Mouse (Mus musculus) embryonic fibroblast, embryonic 13.5 days (primary cell): ENCODE measurements around the gene Npr3. TPM values are rescaled to one million over a fixed set of nuclear protein-coding genes. Genes with fewer than 3 reads are reported as not detected.

ENCODE experiments used
- H3K27ac ChIP-seq: 2 replicates; pipeline ENCODE4 v1.5.1; 2012; ENCODE audit warnings: low read length, control low read depth, inconsistent platforms; ENCODE audit not compliant: insufficient read depth
- H3K4me1 ChIP-seq: 2 replicates; pipeline ENCODE4 v1.6.1; 2011; ENCODE audit warnings: low read length; ENCODE audit not compliant: control insufficient read depth, insufficient read depth
- H3K4me3 ChIP-seq: 2 replicates; pipeline ENCODE4 v1.5.1; 2011; ENCODE audit warnings: mild to moderate bottlenecking, control low read depth, low read length; ENCODE audit not compliant: insufficient read depth
- CTCF ChIP-seq: IDR thresholded peaks from 2 replicates; pipeline ENCODE4 v1.5.1; 2011; ENCODE audit warnings: mild to moderate bottlenecking, control low read depth, low read length, moderate library complexity, borderline replicate concordance; ENCODE audit not compliant: insufficient read depth
- POLR2A ChIP-seq: IDR thresholded peaks from 2 replicates; pipeline ENCODE4 v1.6.1; 2011; ENCODE audit warnings: low read depth, mild to moderate bottlenecking, control low read depth, low read length, moderate library complexity
- polyA plus RNA-seq: library from polyadenylated mRNA; stranded (reverse); fragments of >200 nt; gene quantifications from 2 replicates; pipeline ENCODE4 v1.2.4, GENCODE M21; 2011; ENCODE audit warnings: low read depth; ENCODE audit not compliant: missing spikeins, insufficient read length

The Npr3 gene
- polyA plus RNA-seq, 1 experiment: 14.0 TPM

- TF ChIP-seq CTCF (no peak), POLR2A (no peak)
- no peak overlapping the region for H3K4me3 ChIP-seq
- no peaks in the 10 kb centered on the region for H3K4me1 ChIP-seq
- no peak overlapping the region for H3K27ac ChIP-seq
Observed at GRCm38 (mm10) chr15:11881822-11882221, 25.3 kb downstream of the Npr3 start.

DNA sequence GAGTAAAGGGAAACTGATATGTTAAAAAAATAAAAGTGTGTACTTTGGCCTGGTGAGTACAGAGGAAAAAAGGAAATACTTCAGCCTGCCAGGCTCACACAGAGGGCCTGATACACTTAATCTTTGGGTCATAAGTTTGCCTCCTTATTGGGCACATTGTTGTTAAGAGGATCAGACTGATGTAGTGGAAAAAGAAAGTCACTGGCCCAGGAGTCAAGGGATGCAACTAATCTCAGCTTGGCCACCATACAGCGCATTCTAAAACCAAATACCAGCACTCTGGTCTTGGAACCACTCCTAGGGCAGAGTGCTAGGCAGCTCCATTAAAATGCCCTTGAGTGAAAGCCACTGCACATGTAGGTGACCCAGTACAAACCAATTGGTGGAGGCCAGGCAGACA lies 28.8 kb downstream of the Npr3 start:
- Histone ChIP-seq H3K4me3 (no peak overlapping the region), H3K27ac (no peak overlapping the region), H3K4me1 (no peaks in the 10 kb centered on the region)
- TF ChIP-seq POLR2A: no peak
- no peak for TF ChIP-seq CTCF

DNA sequence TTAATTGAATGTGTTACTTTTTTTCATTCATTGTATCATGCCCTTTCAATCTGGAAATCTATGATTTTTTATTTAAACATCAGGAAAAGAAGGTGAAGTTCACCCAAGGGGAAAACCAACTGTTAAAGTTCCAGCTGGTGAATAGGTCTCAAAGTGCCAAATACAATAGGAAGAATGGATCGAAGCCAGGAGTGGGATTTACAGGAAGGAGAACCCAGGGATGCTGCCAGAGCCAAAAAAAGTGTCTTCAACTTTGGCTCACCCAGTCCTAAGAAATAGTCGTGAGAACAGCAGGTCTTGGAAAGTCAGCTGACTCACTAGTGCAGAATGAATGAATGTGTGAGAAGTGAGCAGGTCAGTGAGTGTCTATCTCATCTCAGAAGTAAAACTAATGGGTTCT lies 29.8 kb downstream of the Npr3 start:
- TF ChIP-seq POLR2A (no peak), CTCF (no peak)
- Histone ChIP-seq H3K4me3 (no peak overlapping the region), H3K4me1 (no peaks in the 10 kb centered on the region), H3K27ac (no peak overlapping the region)

GRCm38 (mm10) chr15:11866918-11867317 lies 40.2 kb downstream of the Npr3 start:
- no peak overlapping the region for H3K4me3 ChIP-seq
- TF ChIP-seq CTCF: no peak
- no peak for TF ChIP-seq POLR2A

DNA sequence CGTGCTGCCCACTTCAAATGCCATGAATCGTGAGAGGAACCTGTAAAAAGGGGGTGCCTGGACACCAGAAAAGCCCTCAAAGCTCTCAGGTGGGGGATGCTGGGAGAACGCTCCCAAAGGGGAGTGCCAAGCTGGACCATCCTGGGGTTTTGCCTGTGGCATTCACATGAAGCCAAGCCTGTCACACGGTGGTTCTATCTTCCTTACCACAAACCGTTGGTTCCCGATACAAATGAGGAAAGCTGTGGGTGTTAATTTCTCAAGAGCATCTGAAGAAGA lies 43.6 kb downstream of the Npr3 start:
- no peak overlapping the region for H3K27ac ChIP-seq
- H3K4me1 ChIP-seq: no peaks in the 10 kb centered on the region
- no peak overlapping the region for H3K4me3 ChIP-seq
- TF ChIP-seq POLR2A (no peak), CTCF (no peak)

More at GRCm38 (mm10) chr15:11866918-11867317, 40.2 kb downstream of the Npr3 start:
- Histone ChIP-seq H3K27ac (no peak overlapping the region), H3K4me1 (no peaks in the 10 kb centered on the region)

GRCm38 (mm10) chr15:11862785-11863539 lies 44.1 kb downstream of the Npr3 start:
- TF ChIP-seq CTCF: no peak
- TF ChIP-seq POLR2A: no peak
- Histone ChIP-seq H3K4me3 (no peak overlapping the region), H3K27ac (no peak overlapping the region), H3K4me1 (no peaks in the 10 kb centered on the region)

DNA sequence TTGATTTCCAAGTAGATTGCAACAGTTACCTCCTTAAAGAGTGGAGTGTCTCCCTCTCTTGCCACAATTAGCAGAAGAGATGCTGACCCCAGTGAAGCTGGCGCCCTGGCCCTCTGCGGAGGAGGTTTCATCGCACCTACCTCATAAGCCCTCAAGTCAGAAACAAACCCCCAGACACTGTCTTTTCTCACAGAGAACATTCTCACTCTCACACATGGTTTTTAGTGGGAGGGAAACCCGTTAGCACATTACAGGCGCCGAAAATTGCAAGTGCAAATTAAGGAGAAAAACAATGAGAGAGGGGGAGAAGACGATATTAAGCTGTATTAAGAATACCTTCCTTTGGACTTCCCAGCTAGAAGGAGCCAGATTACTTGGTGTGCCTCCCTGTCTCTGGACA lies 44.8 kb downstream of the Npr3 start:
- Histone ChIP-seq H3K4me3 (no peak overlapping the region), H3K4me1 (no peaks in the 10 kb centered on the region), H3K27ac (no peak overlapping the region)
- TF ChIP-seq POLR2A (no peak), CTCF (no peak)

- Histone ChIP-seq H3K4me1 (no peaks in the 10 kb centered on the region), H3K4me3 (no peak overlapping the region), H3K27ac (no peak overlapping the region)
- TF ChIP-seq CTCF: no peak
- TF ChIP-seq POLR2A: no peak
Observed at GRCm38 (mm10) chr15:11860259-11860658, 46.8 kb downstream of the Npr3 start.

DNA sequence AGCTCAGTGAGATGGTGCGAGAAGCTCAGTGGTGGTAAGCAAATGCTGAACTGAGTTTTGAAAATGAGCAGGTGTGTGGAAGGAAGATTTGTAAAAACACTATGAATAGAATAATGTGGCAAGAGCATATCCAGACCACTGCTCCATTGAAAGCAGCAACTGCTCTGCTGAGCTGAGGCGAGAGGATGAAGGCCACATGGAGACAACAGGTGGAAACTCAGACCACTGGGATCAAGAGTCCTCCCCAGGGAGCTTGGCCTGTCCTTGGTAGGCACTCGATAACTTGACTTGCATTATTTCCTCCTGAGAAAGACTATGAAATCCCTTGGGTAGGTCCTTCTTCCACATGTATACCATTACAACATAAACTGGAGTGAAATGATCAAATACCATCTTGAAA lies 47.3 kb downstream of the Npr3 start:
- H3K4me1 ChIP-seq: no peaks in the 10 kb centered on the region
- H3K27ac ChIP-seq: no peak overlapping the region

DNA sequence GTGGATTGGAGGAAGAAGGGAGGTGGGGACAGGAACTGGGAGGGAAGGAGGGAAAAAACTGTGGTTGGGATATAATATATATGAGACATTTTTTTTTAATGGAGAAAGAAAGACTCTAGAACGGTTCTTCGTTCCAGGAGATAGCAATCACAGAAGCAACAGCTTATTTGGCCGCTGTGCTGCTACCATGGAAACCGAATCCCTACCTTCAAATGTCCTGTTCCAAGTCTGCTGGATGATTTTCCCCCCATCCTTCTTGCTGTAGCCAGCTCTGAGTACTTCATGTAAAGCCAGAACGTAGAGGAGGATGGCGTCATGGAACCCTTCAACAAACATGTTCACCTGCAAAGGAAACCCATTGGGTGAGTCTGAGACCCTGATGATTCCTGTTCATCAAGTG lies 48.7 kb downstream of the Npr3 start:
- TF ChIP-seq CTCF (no peak), POLR2A (no peak)
- Histone ChIP-seq H3K4me1 (no peaks in the 10 kb centered on the region), H3K27ac (no peak overlapping the region), H3K4me3 (no peak overlapping the region)

More for the DNA sequence above, 47.3 kb downstream of the Npr3 start:
- no peak overlapping the region for H3K4me3 ChIP-seq
- TF ChIP-seq POLR2A (no peak), CTCF (no peak)
